Mouse (Mus musculus): Measurements from ENCODE around the gene Stard13. TPM values are rescaled to one million over a fixed set of nuclear protein-coding genes. Genes with fewer than 3 reads are reported as not detected.

Gene Stard13
- total and polyA plus RNA-seq, 3 experiments: not detected

- TF ChIP-seq MXI1 (IDR thresholded peaks at IDR 0.05; ENCODE audit: low read depth, low read length): no peak
- TF ChIP-seq GATA1 (IDR thresholded peaks at IDR 0.05; ENCODE audit: low read depth, low read length): no peak
- no peak for TF ChIP-seq ZNF384 (IDR thresholded peaks at IDR 0.05; ENCODE audit: low read depth, low read length)
- TF ChIP-seq RAD21 (IDR thresholded peaks at IDR 0.05; ENCODE audit: low read depth, low read length): no peak
- no peak for TF ChIP-seq MYC (IDR thresholded peaks at IDR 0.05; ENCODE audit: low read depth, low read length)
- no peak for TF ChIP-seq MYB (IDR thresholded peaks at IDR 0.05; ENCODE audit: low read depth, low read length)
- TF ChIP-seq TCF12 (IDR thresholded peaks at IDR 0.05; ENCODE audit: low read depth, low read length): no peak
- TF ChIP-seq GABPA (IDR thresholded peaks at IDR 0.05; ENCODE audit: low read depth, low read length): no peak
- TF ChIP-seq ZKSCAN1 (IDR thresholded peaks at IDR 0.05; ENCODE audit: low read depth, low read length): no peak
- TF ChIP-seq ZC3H11A (IDR thresholded peaks at IDR 0.05; ENCODE audit: low read depth, low read length): no peak
- no peak for TF ChIP-seq POLR2A (IDR thresholded peaks at IDR 0.05; ENCODE audit: control insufficient read depth in 1 of 2, insufficient read depth in 1 of 2, low read depth in 1 of 2, low read length in 2 of 2, poor library complexity in 1 of 2)
- no peak for TF ChIP-seq NRF1 (IDR thresholded peaks at IDR 0.05; ENCODE audit: insufficient read depth, low read depth, low read length, poor library complexity, severe bottlenecking)
- no peak for TF ChIP-seq ELF1 (IDR thresholded peaks at IDR 0.05; ENCODE audit: low read depth, low read length)
- no peak for TF ChIP-seq CTCF (IDR thresholded peaks at IDR 0.05 in 2 of 3, conservative IDR thresholded peaks at IDR 0.05 in 1 of 3; ENCODE audit: control insufficient read depth in 1 of 3, insufficient read depth in 1 of 3, low read depth in 2 of 3, low read length in 3 of 3, poor library complexity in 1 of 3, severe bottlenecking in 1 of 3)
- TF ChIP-seq POLR2AphosphoS5 (IDR thresholded peaks at IDR 0.05; ENCODE audit: borderline replicate concordance, low read depth, low read length): no peak
- no peak for TF ChIP-seq EP300 (IDR thresholded peaks at IDR 0.05; ENCODE audit: low read depth in 1 of 2, low read length in 2 of 2)
- TF ChIP-seq JUND (IDR thresholded peaks at IDR 0.05; ENCODE audit: low read depth, low read length): no peak
- no peak for TF ChIP-seq ZMIZ1 (IDR thresholded peaks at IDR 0.05; ENCODE audit: low read depth, low read length)
- no peak for TF ChIP-seq MAZ (IDR thresholded peaks at IDR 0.05; ENCODE audit: low read depth, low read length)
- no peak overlapping the region for H3K27ac ChIP-seq (ENCODE audit: control insufficient read depth, low read depth, low read length)
- no peak overlapping the region for H3K4me3 ChIP-seq (ENCODE audit: control insufficient read depth in 1 of 2, insufficient read depth in 1 of 2, low read depth in 2 of 2, low read length in 2 of 2)
- H3K79me2 ChIP-seq (ENCODE audit: control insufficient read depth, insufficient read depth, low read length, poor library complexity): no peaks in the 10 kb centered on the region
- H3K4me1 ChIP-seq (ENCODE audit: control insufficient read depth in 1 of 2, insufficient read depth in 2 of 2, low read length in 2 of 2): no peaks in the 10 kb centered on the region
- no peak overlapping the region for H3K9ac ChIP-seq (ENCODE audit: control insufficient read depth, low read depth, low read length, poor library complexity, severe bottlenecking)
- H3K27me3 ChIP-seq (ENCODE audit: control insufficient read depth in 1 of 2, insufficient read depth in 2 of 2, low read length in 2 of 2): no peaks in the 10 kb centered on the region
- H3K36me3 ChIP-seq (ENCODE audit: control insufficient read depth in 1 of 2, insufficient read depth in 2 of 2, low read length in 2 of 2): no peaks in the 10 kb centered on the region
- DNase-seq (ENCODE audit: low read depth, low spot score): no peak
- H3K9me3 ChIP-seq (replicated peaks; ENCODE audit: insufficient read depth, low read length): no peaks in the 10 kb centered on the region
Measured at GRCm38 (mm10) chr5:151142671-151143601, 90.7 kb downstream of the Stard13 start.

GRCm38 (mm10) chr5:151142241-151142640, 91.4 kb downstream of the Stard13 start:
- TF ChIP-seq ZMIZ1 (IDR thresholded peaks at IDR 0.05; ENCODE audit: low read depth, low read length) (no peak), ZC3H11A (IDR thresholded peaks at IDR 0.05; ENCODE audit: low read depth, low read length) (no peak), CTCF (IDR thresholded peaks at IDR 0.05 in 2 of 3, conservative IDR thresholded peaks at IDR 0.05 in 1 of 3; ENCODE audit: control insufficient read depth in 1 of 3, insufficient read depth in 1 of 3, low read depth in 2 of 3, low read length in 3 of 3, poor library complexity in 1 of 3, severe bottlenecking in 1 of 3) (peak in 1 of 3 experiments; percentile 2; a peak in 1 of 6 replicates)
- H3K9ac ChIP-seq (ENCODE audit: control insufficient read depth, low read depth, low read length, poor library complexity, severe bottlenecking): no peak overlapping the region
- H3K27me3 ChIP-seq (ENCODE audit: control insufficient read depth in 1 of 2, insufficient read depth in 2 of 2, low read length in 2 of 2): no peaks in the 10 kb centered on the region
- no peaks in the 10 kb centered on the region for H3K36me3 ChIP-seq (ENCODE audit: control insufficient read depth in 1 of 2, insufficient read depth in 2 of 2, low read length in 2 of 2)
- H3K79me2 ChIP-seq (ENCODE audit: control insufficient read depth, insufficient read depth, low read length, poor library complexity): no peaks in the 10 kb centered on the region
- no peak overlapping the region for H3K27ac ChIP-seq (ENCODE audit: control insufficient read depth, low read depth, low read length)
- no peak overlapping the region for H3K4me3 ChIP-seq (ENCODE audit: control insufficient read depth in 1 of 2, insufficient read depth in 1 of 2, low read depth in 2 of 2, low read length in 2 of 2)
- DNase-seq (ENCODE audit: low read depth, low spot score): no peak
- no peaks in the 10 kb centered on the region for H3K4me1 ChIP-seq (ENCODE audit: control insufficient read depth in 1 of 2, insufficient read depth in 2 of 2, low read length in 2 of 2)
- H3K9me3 ChIP-seq (replicated peaks; ENCODE audit: insufficient read depth, low read length): no peaks in the 10 kb centered on the region

Measured in MEL (cell line).